Mouse (Mus musculus) neutrophil, adult 5-6 weeks (primary cell): Measurements from ENCODE around the gene Dact2. TPM values are rescaled to one million over a fixed set of nuclear protein-coding genes. Genes with fewer than 3 reads are reported as not detected.

ENCODE experiments used
- total RNA-seq: library from RNA; stranded (forward); fragments of 200-1000 nt; gene quantifications from 2 replicates; pipeline ENCODE4 v1.2.3, GENCODE M21; 2017

Gene Dact2
- total RNA-seq, 1 experiment from 2014 or later = not detected

Other genes with a start within 250 kb of the Dact2 start
- gene Gm7356, start 200.6 kb downstream of the Dact2 start, total RNA-seq = not detected in 2 replicates
- gene Gm7358, start 144.8 kb downstream of the Dact2 start, total RNA-seq = not detected in 2 replicates
- gene Smoc2, start 75.2 kb upstream of the Dact2 start, total RNA-seq = not detected in 2 replicates